Mouse (Mus musculus) limb, embryonic 11.5 days (tissue): Measurements from ENCODE around the gene Armcx5. TPM values are rescaled to one million over a fixed set of nuclear protein-coding genes. Genes with fewer than 3 reads are reported as not detected.
"Not testable (repeated sequence)": the region's sequence is repeated elsewhere in the genome, so short reads cannot be mapped to it uniquely, and the experiment has no call there.

Source experiments
- ATAC-seq: fragments of 200-750 bp; cut with Nextera tagmentation; 2 replicates; pipeline ENCODE4 v1.8.0; 2017; ENCODE audit warnings: low read depth; ENCODE audit not compliant: insufficient number of reproducible peaks, low FRiP score, low TSS enrichment
- DNase-seq: peaks from one replicate; pipeline ENCODE4 v3.0.0-alpha.2; 2015; ENCODE audit warnings: low spot score
- H3K27ac ChIP-seq: fragments of 300-500 bp; sonication (generic); replicated peaks from 2 replicates; pipeline ENCODE4 v1.5.1; 2014; ENCODE audit warnings: low read depth, mild to moderate bottlenecking, low read length
- H3K27me3 ChIP-seq: fragments of 300-500 bp; sonication (generic); 2 replicates; pipeline ENCODE4 v1.6.1; 2014; ENCODE audit warnings: mild to moderate bottlenecking, low read length, mixed read lengths; ENCODE audit not compliant: control insufficient read depth, insufficient read depth
- H3K36me3 ChIP-seq: fragments of 300-500 bp; sonication (generic); 2 replicates; pipeline ENCODE4 v1.6.1; 2014; ENCODE audit warnings: mild to moderate bottlenecking, low read length, moderate library complexity, mixed read lengths; ENCODE audit not compliant: control insufficient read depth, insufficient read depth
- H3K4me1 ChIP-seq: fragments of 300-500 bp; sonication (generic); 2 replicates; pipeline ENCODE4 v1.6.1; 2014; ENCODE audit warnings: low read length, mixed read lengths; ENCODE audit not compliant: control insufficient read depth, insufficient read depth
- H3K4me2 ChIP-seq: fragments of 300-500 bp; sonication (generic); 2 replicates; pipeline ENCODE4 v1.6.1; 2014; ENCODE audit warnings: low read depth, mild to moderate bottlenecking, moderate library complexity; ENCODE audit not compliant: severe bottlenecking
- H3K4me3 ChIP-seq: fragments of 300-500 bp; sonication (generic); 2 replicates; pipeline ENCODE4 v1.5.1; 2014; ENCODE audit warnings: low read depth, low read length
- H3K9ac ChIP-seq: fragments of 300-500 bp; sonication (generic); 2 replicates; pipeline ENCODE4 v1.6.1; 2014; ENCODE audit warnings: mild to moderate bottlenecking, low read length
- H3K9me3 ChIP-seq: fragments of 300-500 bp; sonication (generic); 2 replicates; pipeline ENCODE4 v1.6.1; 2016; ENCODE audit warnings: low read length; ENCODE audit not compliant: control insufficient read depth
- WGBS: fragments of 180-500 bp; shearing (Covaris S2); extraction: QIAGEN DNeasy Blood & Tissue Kit; methylation state at CpG from one replicate; pipeline ENCODE4 v1.1.7; 2014; 5-methylcytosine and 5-hydroxymethylcytosine counted together
- polyA plus RNA-seq: library from polyadenylated mRNA; unstranded; fragments of >200 nt; fragmentation: Nextera tagmentation; extraction: Ambion mirVana; gene quantifications from 2 replicates; pipeline ENCODE4 v1.2.1, GENCODE M21; 2014

Armcx5 gene
- polyA plus RNA-seq, 1 experiment from 2014 or later, result 11.1 TPM

GRCm38 (mm10) chrX:135745376-135745775 is 2.8 kb downstream of the Armcx5 start:
- not testable (repeated sequence) for DNase-seq, H3K4me3 ChIP-seq, ATAC-seq, H3K4me1 ChIP-seq, H3K27me3 ChIP-seq, H3K27ac ChIP-seq, H3K36me3 ChIP-seq, H3K9ac ChIP-seq, H3K4me2 ChIP-seq, H3K9me3 ChIP-seq
- 90% methylated on average over 3 of the region's 3 CpGs for WGBS

- Histone ChIP-seq H3K36me3 (no peaks in the 10 kb centered on the region), H3K4me1 (no peaks in the 10 kb centered on the region), H3K9me3 (no peaks in the 10 kb centered on the region), H3K4me3 (no peak overlapping the region), H3K27ac (no peak overlapping the region), H3K27me3 (no peaks in the 10 kb centered on the region), H3K9ac (no peak overlapping the region), H3K4me2 (no peak overlapping the region)
- WGBS, result 2% methylated on average over 2 of the region's 2 CpGs
- peak; percentile 82 for DNase-seq
- ATAC-seq, result no peak
Observed at GRCm38 (mm10) chrX:135752832-135753231, 10.3 kb downstream of the Armcx5 start.

- no peak for ATAC-seq
- H3K9me3 ChIP-seq, result no peaks in the 10 kb centered on the region
- no peak overlapping the region for H3K9ac ChIP-seq
- H3K4me2 ChIP-seq, result no peak overlapping the region
- no peaks in the 10 kb centered on the region for H3K36me3 ChIP-seq
- peak; percentile 21 for DNase-seq
- H3K4me3 ChIP-seq, result no peak overlapping the region
- H3K4me1 ChIP-seq, result no peaks in the 10 kb centered on the region
- no peaks in the 10 kb centered on the region for H3K27me3 ChIP-seq
- H3K27ac ChIP-seq, result no peak overlapping the region
Observed at GRCm38 (mm10) chrX:135761707-135762106, 19.2 kb downstream of the Armcx5 start.

- H3K4me3 ChIP-seq, result no peak overlapping the region
- no peak overlapping the region for H3K9ac ChIP-seq
- no peak overlapping the region for H3K4me2 ChIP-seq
- ATAC-seq (no peak), DNase-seq (no peak)
- H3K4me1 ChIP-seq, result no peaks in the 10 kb centered on the region
- WGBS, result 66% methylated on average over 3 of the region's 3 CpGs
- H3K9me3 ChIP-seq, result no peaks in the 10 kb centered on the region
- no peaks in the 10 kb centered on the region for H3K27me3 ChIP-seq
- H3K27ac ChIP-seq, result no peak overlapping the region
- no peaks in the 10 kb centered on the region for H3K36me3 ChIP-seq
Observed at GRCm38 (mm10) chrX:135768043-135768548, 25.6 kb downstream of the Armcx5 start.

GRCm38 (mm10) chrX:135768565-135768964 is 26.0 kb downstream of the Armcx5 start:
- DNase-seq (no peak), ATAC-seq (no peak)
- no peaks in the 10 kb centered on the region for H3K36me3 ChIP-seq
- H3K9me3 ChIP-seq, result no peaks in the 10 kb centered on the region
- H3K4me2 ChIP-seq, result no peak overlapping the region
- no peak overlapping the region for H3K9ac ChIP-seq
- no peaks in the 10 kb centered on the region for H3K4me1 ChIP-seq
- no peak overlapping the region for H3K4me3 ChIP-seq
- no peak overlapping the region for H3K27ac ChIP-seq
- WGBS, result 87% methylated on average over 2 of the region's 2 CpGs
- no peaks in the 10 kb centered on the region for H3K27me3 ChIP-seq

- no peak overlapping the region for H3K4me3 ChIP-seq
- no peak overlapping the region for H3K4me2 ChIP-seq
- no peak for DNase-seq
- no peaks in the 10 kb centered on the region for H3K36me3 ChIP-seq
- H3K4me1 ChIP-seq, result no peaks in the 10 kb centered on the region
- H3K9ac ChIP-seq, result no peak overlapping the region
- H3K9me3 ChIP-seq, result no peaks in the 10 kb centered on the region
- H3K27me3 ChIP-seq, result no peaks in the 10 kb centered on the region
- ATAC-seq, result no peak
- H3K27ac ChIP-seq, result no peak overlapping the region
Observed at GRCm38 (mm10) chrX:135791536-135791935, 49.0 kb downstream of the Armcx5 start.

GRCm38 (mm10) chrX:135792326-135792725 is 49.8 kb downstream of the Armcx5 start:
- no peaks in the 10 kb centered on the region for H3K9me3 ChIP-seq
- no peaks in the 10 kb centered on the region for H3K27me3 ChIP-seq
- ATAC-seq (no peak), DNase-seq (no peak)
- no peak overlapping the region for H3K27ac ChIP-seq
- H3K4me1 ChIP-seq, result no peaks in the 10 kb centered on the region
- no peak overlapping the region for H3K4me3 ChIP-seq
- H3K4me2 ChIP-seq, result no peak overlapping the region
- WGBS, result 69% methylated on average over 6 of the region's 6 CpGs
- no peak overlapping the region for H3K9ac ChIP-seq
- H3K36me3 ChIP-seq, result no peaks in the 10 kb centered on the region

GRCm38 (mm10) chrX:135795591-135796304 is 53.2 kb downstream of the Armcx5 start:
- not testable (repeated sequence) for H3K9ac ChIP-seq, H3K27me3 ChIP-seq, H3K36me3 ChIP-seq, H3K9me3 ChIP-seq, H3K27ac ChIP-seq, H3K4me1 ChIP-seq
- 22% methylated on average over 22 of the region's 27 CpGs for WGBS
- Histone ChIP-seq H3K4me2 (peak overlapping the region; percentile 61; the same call in 1 of the 2 replicates), H3K4me3 (peak overlapping the region; percentile 54)
- ATAC-seq (peak; percentile 91), DNase-seq (peak; percentile 73)
